Mouse (Mus musculus) bone marrow macrophage, adult 2 months (primary cell): ENCODE measurements around the gene Tenm3.

Experiments used
- CTCF ChIP-seq: IDR thresholded peaks from 2 replicates; pipeline ENCODE4 v1.5.1; 2012; ENCODE audit warnings: low read depth, mild to moderate bottlenecking, low read length, moderate library complexity
- POLR2A ChIP-seq: IDR thresholded peaks from 2 replicates; pipeline ENCODE4 v1.6.1; 2012; ENCODE audit warnings: mild to moderate bottlenecking, low read depth, low read length, borderline replicate concordance

GRCm38 (mm10) chr8:48742741-48743140, 101.0 kb downstream of the Tenm3 start:
- TF ChIP-seq CTCF: no peak
- TF ChIP-seq POLR2A: no peak
